Mouse (Mus musculus): ENCODE results near the gene Tspyl2. TPM values are rescaled to one million over a fixed set of nuclear protein-coding genes. Genes with fewer than 3 reads are reported as not detected.

The Tspyl2 gene
- polyA plus RNA-seq (2012) = 0.21 and 0.28 TPM in 2 replicates

DNA sequence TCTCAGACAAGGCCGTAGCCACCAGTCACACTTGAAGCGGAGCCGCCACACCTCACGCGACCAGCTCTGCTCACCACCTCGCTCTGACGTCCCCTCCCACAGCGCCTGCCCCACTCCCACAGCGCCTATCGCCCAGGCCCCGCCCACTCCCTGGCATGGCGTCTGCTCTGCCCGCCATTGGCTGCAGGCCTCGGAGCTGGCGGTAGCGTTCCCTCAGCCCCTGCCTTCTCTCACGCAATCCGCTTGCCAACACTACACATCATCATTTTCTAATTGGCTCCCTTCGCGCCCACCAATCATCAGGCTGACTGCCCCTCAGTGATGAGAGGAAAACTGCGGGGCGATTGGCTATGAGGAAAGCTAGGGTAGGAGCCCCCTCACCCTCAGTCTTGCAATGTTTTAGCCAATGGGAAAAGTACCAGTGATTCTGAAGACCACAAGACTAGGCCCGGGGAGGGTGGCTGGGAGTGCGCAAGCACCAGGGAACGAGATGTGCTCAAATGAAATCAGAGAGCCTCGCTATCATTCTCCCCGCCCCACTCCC, at the start of gene Tspyl2:
Tspyl2 (minus strand) TSS at position 68 of the 544 bp plus-strand sequence.
- Histone ChIP-seq H3K9me3 (ENCODE audit: control insufficient read depth, low read length) (no peaks in the 10 kb centered on the region), H3K36me3 (ENCODE audit: control insufficient read depth) (peaks cover 7% of the 10 kb centered on the region), H3K27me3 (ENCODE audit: control insufficient read depth) (peaks cover 34% of the 10 kb centered on the region), H3K4me3 (replicated peaks) (peak within 1 kb of the TSS; percentile 71), H3K4me1 (ENCODE audit: control insufficient read depth) (peaks cover 17% of the 10 kb centered on the region)
- TF ChIP-seq GATA1 (IDR thresholded peaks at IDR 0.05; ENCODE audit: low read length) (no peak), TAL1 (IDR thresholded peaks at IDR 0.05; ENCODE audit: low read length) (no peak)

DNA sequence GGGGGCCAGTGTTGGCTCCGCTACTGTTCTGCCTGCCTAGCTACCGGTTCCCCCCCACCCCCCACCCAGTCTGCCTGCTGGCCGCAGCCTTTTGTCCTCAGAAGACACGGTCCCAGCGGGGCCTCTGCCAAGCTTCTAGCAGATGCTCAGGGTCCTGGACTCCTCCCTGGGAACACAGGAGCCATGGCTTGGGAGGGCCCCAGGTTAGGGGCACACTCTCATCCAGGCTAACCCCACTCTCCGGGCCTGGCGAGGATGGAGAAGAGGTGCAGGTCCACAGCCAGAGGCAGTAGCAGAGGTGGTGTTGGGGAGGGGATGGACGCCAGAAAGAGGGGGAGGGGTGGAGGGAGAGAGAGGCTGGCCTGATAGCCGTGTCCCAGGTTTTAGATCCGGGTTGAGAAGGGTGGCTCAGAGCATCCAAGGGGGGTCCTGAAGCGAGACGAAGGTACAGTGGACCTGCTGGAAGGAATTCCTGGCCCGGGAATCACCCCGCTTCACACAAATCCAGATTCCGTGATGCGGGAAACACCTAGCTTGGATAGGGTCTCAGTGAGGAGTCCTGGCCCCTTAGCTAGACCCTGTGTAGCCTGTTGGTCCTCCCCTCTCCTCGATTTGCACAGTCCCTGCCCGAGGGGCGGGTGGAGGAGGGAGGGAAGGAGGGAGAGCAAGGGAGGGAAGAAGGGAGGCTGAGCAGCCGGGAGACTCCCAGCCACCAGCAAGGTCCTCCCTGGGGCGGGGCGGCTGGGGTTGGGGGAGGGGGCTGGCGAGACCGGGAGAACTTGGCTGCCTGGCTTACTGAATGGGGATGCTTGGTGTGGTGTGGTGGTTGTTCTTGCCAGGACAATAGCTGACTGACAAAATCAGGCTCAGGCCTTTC, 26.4 kb upstream of the Tspyl2 start, which contains the start of gene Gpr173:
Gpr173 (minus strand) TSS at position 308 of the 877 bp plus-strand sequence.
- Histone ChIP-seq H3K4me3 (replicated peaks) (no peak within 1 kb of the TSS), H3K36me3 (ENCODE audit: control insufficient read depth) (no peaks in the 10 kb centered on the region), H3K4me1 (ENCODE audit: control insufficient read depth) (no peaks in the 10 kb centered on the region), H3K27me3 (ENCODE audit: control insufficient read depth) (peaks cover 28% of the 10 kb centered on the region), H3K9me3 (ENCODE audit: control insufficient read depth, low read length) (no peaks in the 10 kb centered on the region)
- TF ChIP-seq GATA1 (IDR thresholded peaks at IDR 0.05; ENCODE audit: low read length) (no peak), TAL1 (IDR thresholded peaks at IDR 0.05; ENCODE audit: low read length) (no peak)

DNA sequence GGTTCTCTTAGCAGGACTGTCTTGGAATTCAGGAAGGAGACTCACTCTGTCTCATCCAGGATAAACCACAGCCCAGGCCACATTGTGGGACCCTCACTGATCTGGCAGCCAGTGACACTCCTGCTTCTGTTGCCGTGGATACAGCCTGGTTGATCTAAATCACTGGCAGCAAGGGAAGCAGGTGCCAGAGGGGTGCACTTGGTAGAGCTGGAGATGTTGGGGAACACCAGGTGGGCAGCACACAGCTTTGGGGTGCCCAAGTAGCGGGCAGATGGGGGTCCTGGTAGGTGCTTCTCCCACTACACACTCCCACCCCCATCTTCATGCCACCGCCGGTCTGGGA, 25.8 kb upstream of the Tspyl2 start:
- no peak for TF ChIP-seq TAL1 (IDR thresholded peaks at IDR 0.05; ENCODE audit: low read length)
- no peak for TF ChIP-seq GATA1 (IDR thresholded peaks at IDR 0.05; ENCODE audit: low read length)
- Histone ChIP-seq H3K36me3 (ENCODE audit: control insufficient read depth) (no peaks in the 10 kb centered on the region), H3K4me3 (replicated peaks) (no peak overlapping the region), H3K9me3 (ENCODE audit: control insufficient read depth, low read length) (no peaks in the 10 kb centered on the region), H3K27me3 (ENCODE audit: control insufficient read depth) (peaks cover 28% of the 10 kb centered on the region), H3K4me1 (ENCODE audit: control insufficient read depth) (no peaks in the 10 kb centered on the region)

DNA sequence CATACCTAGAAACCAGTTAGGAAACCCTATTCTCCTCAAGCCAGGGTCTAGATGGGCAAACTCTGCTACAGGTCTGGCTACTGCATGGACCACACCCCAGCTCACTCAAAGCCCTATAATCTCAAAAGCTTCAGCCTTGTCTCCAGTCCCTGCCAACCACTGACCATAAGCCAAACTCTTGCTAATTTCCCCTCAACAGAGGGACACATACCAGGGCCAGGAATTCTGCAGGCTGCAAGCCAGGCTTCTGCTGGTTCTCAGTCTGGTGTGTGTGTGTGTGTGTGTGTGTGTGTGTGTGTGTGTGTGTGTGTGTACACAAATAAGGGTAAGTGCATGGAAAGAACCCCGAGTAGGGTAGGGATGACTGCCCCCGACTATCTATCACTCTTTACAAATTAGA, 24.2 kb upstream of the Tspyl2 start:
- TF ChIP-seq TAL1 (IDR thresholded peaks at IDR 0.05; ENCODE audit: low read length) (no peak), GATA1 (IDR thresholded peaks at IDR 0.05; ENCODE audit: low read length) (no peak)

DNA sequence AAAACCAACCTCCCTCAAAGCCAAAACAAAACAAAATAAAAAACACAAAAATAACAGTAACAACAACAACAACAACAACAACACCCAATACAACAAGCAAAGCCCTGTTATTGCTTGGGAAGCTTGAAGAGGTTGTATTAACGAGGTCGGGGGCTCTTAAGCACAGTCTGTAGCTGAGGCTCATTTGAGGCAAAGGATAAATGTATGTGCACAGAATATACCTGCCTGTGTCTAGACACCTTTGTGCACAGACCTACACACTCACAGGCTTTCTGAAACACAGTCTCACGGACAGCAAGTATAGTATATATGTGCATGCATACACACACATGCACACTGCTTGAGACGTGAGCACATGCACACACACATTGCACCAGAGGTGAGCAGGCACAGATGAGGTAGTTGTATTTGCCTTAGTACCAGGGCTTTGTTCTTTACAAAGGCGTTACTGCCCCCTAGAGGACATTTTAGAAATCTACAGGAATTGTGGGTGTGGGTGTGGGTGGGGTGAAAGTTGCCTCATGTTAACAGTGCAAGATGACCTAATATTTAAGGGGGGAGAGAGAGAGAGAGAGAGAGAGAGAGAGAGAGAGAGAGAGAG, 10.4 kb upstream of the Tspyl2 start:
- no peaks in the 10 kb centered on the region for H3K9me3 ChIP-seq (ENCODE audit: control insufficient read depth, low read length)
- TF ChIP-seq TAL1 (IDR thresholded peaks at IDR 0.05; ENCODE audit: low read length) = no peak
- TF ChIP-seq GATA1 (IDR thresholded peaks at IDR 0.05; ENCODE audit: low read length) = no peak
- H3K4me1 ChIP-seq (ENCODE audit: control insufficient read depth) = no peaks in the 10 kb centered on the region
- peaks cover 9% of the 10 kb centered on the region for H3K27me3 ChIP-seq (ENCODE audit: control insufficient read depth)
- no peak overlapping the region for H3K4me3 ChIP-seq (replicated peaks)
- no peaks in the 10 kb centered on the region for H3K36me3 ChIP-seq (ENCODE audit: control insufficient read depth)

More for the DNA sequence above, 24.2 kb upstream of the Tspyl2 start:
- H3K9me3 ChIP-seq (ENCODE audit: control insufficient read depth, low read length) = no peaks in the 10 kb centered on the region
- peaks cover 28% of the 10 kb centered on the region for H3K27me3 ChIP-seq (ENCODE audit: control insufficient read depth)
- no peaks in the 10 kb centered on the region for H3K36me3 ChIP-seq (ENCODE audit: control insufficient read depth)
- H3K4me3 ChIP-seq (replicated peaks) = no peak overlapping the region
- no peaks in the 10 kb centered on the region for H3K4me1 ChIP-seq (ENCODE audit: control insufficient read depth)

DNA sequence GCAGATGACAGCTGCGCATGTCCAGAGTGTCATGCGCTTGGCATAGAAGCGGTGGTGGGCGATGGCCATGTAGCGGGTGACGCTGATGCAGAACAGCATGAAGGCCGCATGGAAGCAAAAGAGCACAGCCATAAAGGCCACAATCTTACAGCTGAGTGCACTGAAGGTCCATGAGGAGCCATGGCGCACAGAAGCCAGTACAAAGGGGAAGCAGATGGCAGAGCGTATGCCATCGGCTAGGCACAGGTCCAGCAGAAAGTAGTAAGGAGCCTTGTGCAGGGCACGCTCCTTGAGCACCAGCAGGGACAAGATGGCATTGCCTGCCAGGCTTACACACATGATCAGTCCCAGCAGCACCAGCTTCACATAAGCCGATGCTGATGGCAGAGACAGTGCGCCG, 4.8 kb upstream of the Tspyl2 start:
- H3K36me3 ChIP-seq (ENCODE audit: control insufficient read depth) = no peaks in the 10 kb centered on the region
- H3K9me3 ChIP-seq (ENCODE audit: control insufficient read depth, low read length) = no peaks in the 10 kb centered on the region
- no peak overlapping the region for H3K4me3 ChIP-seq (replicated peaks)
- peaks cover 9% of the 10 kb centered on the region for H3K4me1 ChIP-seq (ENCODE audit: control insufficient read depth)
- no peak for TF ChIP-seq TAL1 (IDR thresholded peaks at IDR 0.05; ENCODE audit: low read length)
- peaks cover 37% of the 10 kb centered on the region for H3K27me3 ChIP-seq (ENCODE audit: control insufficient read depth)

DNA sequence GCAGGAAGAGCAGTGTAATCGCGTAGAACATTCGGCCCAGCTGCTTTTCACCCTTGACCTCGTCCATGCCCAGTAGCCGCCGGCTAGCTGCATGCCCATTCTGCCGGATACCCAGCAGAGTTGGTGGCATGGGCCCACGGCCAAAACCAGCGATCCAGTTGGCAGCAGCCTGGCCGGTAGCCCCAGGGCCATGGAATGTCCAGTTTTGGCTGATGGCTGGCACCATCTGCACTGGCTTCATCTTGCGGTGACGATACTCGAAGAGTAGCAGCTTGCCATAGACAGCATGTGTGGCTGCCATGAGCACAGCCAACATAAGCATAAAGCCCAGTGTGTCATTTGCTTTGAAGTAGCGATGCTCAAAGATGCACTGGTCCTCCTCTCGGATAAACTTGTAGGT, 4.4 kb upstream of the Tspyl2 start:
- H3K27me3 ChIP-seq (ENCODE audit: control insufficient read depth) = peaks cover 37% of the 10 kb centered on the region
- peaks cover 13% of the 10 kb centered on the region for H3K4me1 ChIP-seq (ENCODE audit: control insufficient read depth)
- no peak for TF ChIP-seq TAL1 (IDR thresholded peaks at IDR 0.05; ENCODE audit: low read length)
- TF ChIP-seq GATA1 (IDR thresholded peaks at IDR 0.05; ENCODE audit: low read length) = no peak
- H3K4me3 ChIP-seq (replicated peaks) = no peak overlapping the region
- no peaks in the 10 kb centered on the region for H3K9me3 ChIP-seq (ENCODE audit: control insufficient read depth, low read length)
- no peaks in the 10 kb centered on the region for H3K36me3 ChIP-seq (ENCODE audit: control insufficient read depth)

DNA sequence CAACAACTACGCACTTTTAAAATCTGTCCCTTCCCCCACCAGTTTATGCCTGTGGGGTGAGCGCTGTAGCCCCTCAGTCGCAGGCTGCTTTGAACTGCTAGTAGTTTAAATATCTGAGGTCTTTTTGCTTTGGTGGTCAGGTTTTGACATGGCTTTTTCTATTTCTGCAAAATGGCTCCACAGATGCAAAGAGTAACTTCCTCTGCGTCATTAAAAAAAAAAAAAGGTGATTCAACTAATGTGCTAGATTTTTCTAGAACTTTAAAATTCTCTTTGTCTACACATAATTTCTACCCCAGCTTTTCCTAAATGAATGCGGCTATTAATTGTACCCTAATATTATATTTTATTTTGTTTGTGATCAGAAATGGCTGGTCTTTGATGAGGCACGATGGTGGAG, 678 bp upstream of the Tspyl2 start:
- Histone ChIP-seq H3K36me3 (ENCODE audit: control insufficient read depth) (peaks cover 7% of the 10 kb centered on the region), H3K27me3 (ENCODE audit: control insufficient read depth) (peaks cover 34% of the 10 kb centered on the region), H3K4me1 (ENCODE audit: control insufficient read depth) (peaks cover 17% of the 10 kb centered on the region)

DNA sequence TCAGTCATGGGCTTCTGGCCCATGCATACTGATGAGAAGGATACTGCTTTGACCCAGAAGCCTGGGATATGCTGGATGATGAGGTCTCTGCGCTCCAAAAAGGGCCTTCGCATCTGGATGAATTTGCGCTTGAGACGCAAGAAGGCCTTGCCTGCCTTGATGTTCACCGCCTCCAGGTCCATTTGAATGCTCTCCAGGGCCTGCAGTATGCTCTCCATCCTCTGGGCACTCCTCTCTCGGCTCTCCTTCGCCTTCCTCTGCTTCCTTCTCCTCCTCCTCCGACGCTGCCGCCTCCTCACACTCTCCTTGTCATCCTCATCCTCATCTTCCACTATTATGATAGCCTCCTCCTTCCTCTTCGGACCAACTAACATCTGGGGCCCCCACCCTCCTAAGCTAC, 729 bp downstream of the Tspyl2 start:
- TF ChIP-seq GATA1 (IDR thresholded peaks at IDR 0.05; ENCODE audit: low read length) (no peak), TAL1 (IDR thresholded peaks at IDR 0.05; ENCODE audit: low read length) (no peak)
- H3K4me1 ChIP-seq (ENCODE audit: control insufficient read depth) = peaks cover 24% of the 10 kb centered on the region
- H3K27me3 ChIP-seq (ENCODE audit: control insufficient read depth) = peaks cover 27% of the 10 kb centered on the region
- H3K36me3 ChIP-seq (ENCODE audit: control insufficient read depth) = peaks cover 7% of the 10 kb centered on the region
- H3K4me3 ChIP-seq (replicated peaks) = peak overlapping the region; percentile 71
- H3K9me3 ChIP-seq (ENCODE audit: control insufficient read depth, low read length) = no peaks in the 10 kb centered on the region

More for the DNA sequence above, 678 bp upstream of the Tspyl2 start:
- no peak for TF ChIP-seq GATA1 (IDR thresholded peaks at IDR 0.05; ENCODE audit: low read length)
- no peak for TF ChIP-seq TAL1 (IDR thresholded peaks at IDR 0.05; ENCODE audit: low read length)
- H3K9me3 ChIP-seq (ENCODE audit: control insufficient read depth, low read length) = no peaks in the 10 kb centered on the region
- H3K4me3 ChIP-seq (replicated peaks) = peak overlapping the region; percentile 71
